In the genomic region with DNA sequence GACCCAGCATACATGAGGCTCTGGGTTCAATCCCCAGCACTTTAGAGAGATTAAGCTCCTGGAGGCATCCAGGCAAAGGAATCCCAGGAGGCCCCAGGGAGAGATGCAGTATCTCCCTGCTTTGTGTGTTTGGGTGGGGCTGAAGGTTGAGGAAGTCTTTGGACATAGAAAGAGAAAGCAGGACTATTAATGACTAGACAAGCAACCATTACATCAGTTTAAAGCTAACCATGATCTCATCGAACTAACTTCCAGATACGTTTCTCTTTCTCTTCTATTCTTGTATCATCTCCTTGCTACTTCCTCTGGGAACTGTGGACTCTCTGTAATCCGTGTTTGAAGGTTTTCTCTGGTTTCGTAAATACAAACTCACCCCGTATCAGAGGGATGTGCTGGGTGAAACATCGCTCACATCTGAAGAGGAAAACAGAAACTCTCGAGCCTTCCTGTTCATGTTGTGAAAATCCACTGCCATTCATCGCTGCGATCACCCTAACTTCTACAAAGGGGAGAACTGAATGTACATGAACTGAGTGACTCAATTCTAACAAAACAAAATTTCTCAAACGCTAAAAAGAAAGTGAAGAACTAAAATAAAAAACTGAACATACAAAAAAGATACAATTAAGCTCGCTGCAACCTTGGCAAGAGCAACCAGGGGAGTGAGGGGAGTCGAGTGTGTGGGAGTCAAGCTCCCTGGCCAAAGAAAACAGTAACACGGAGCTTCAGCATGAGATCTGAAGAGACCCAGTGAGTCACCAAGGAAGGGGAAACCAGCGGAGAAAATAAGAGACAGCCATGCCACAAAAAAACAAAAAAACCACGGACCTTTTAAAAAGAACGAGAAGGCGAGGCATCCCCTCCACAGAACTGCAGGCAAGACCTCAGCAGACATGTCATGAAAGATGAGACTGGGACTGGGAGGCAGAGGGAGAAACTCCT, we compare ENCODE assay signal across 9 mouse cellular contexts. TPM values are rescaled to one million over a fixed set of nuclear protein-coding genes. Genes with fewer than 3 reads are reported as not detected.
DNase-seq lines count a peak whose midpoint lies in the region; ATAC-seq and TF ChIP-seq lines count a peak whose summit lies in the region.
"Had no signal": no experiment of that assay in that cellular context is flagged by ENCODE, and none has a peak within 500 bp of the region (broad histone marks: within the 10 kb centered on the region; RNA-seq: fewer than 3 reads in every experiment).

No protein-coding gene starts in this region.

- H3K9me3 ChIP-seq in lung, postnatal 0 days (ENCODE audit: low read length): no peaks in the 10 kb centered on the region
- no peaks in the 10 kb centered on the region for H3K9me3 ChIP-seq in heart, embryonic 13.5 days
- no peaks in the 10 kb centered on the region for H3K9me3 ChIP-seq in stomach, embryonic 16.5 days (replicated peaks; ENCODE audit: control insufficient read depth, low read length)
- H3K9me3 ChIP-seq: liver, embryonic 13.5 days had no signal

- 35% methylated on average over 17 of the region's 17 CpGs for WGBS in lung, postnatal 0 days
- 39% methylated on average over 17 of the region's 17 CpGs for WGBS in heart, embryonic 13.5 days
- WGBS in stomach, embryonic 16.5 days: 47% methylated on average over 17 of the region's 17 CpGs

- peak overlapping the region; percentile 27 for H3K4me2 ChIP-seq in lung, postnatal 0 days (replicated peaks; ENCODE audit: low read depth, low read length)
- peak overlapping the region; percentile 41 for H3K4me2 ChIP-seq in heart, embryonic 13.5 days
- peak overlapping the region; percentile 19; the same call in 1 of the 2 replicates for H3K4me2 ChIP-seq in stomach, embryonic 16.5 days (ENCODE audit: low read depth, low read length)
- H3K4me2 ChIP-seq: liver, embryonic 13.5 days had no signal

- peak; percentile 67 for ATAC-seq in lung, postnatal 0 days
- peak; percentile 53 for ATAC-seq in activated CD4-positive, CD25-positive, alpha-beta regulatory T cell, adult 4 months
- ATAC-seq in heart, embryonic 13.5 days (ENCODE audit: extremely low read depth, insufficient number of reproducible peaks, low FRiP score, low TSS enrichment): no peak
- no peak for ATAC-seq in stomach, embryonic 16.5 days (ENCODE audit: insufficient read depth, low FRiP score)
- ATAC-seq: forebrain, embryonic 14.5 days had no signal

- peaks cover 7% of the 10 kb centered on the region; the same call in 1 of the 2 replicates for H3K4me1 ChIP-seq in lung, postnatal 0 days (ENCODE audit: insufficient read depth, low read depth, low read length)
- H3K4me1 ChIP-seq in heart, embryonic 13.5 days: peaks cover 35% of the 10 kb centered on the region
- peaks cover 6% of the 10 kb centered on the region; the same call in 1 of the 2 replicates for H3K4me1 ChIP-seq in stomach, embryonic 16.5 days (ENCODE audit: control insufficient read depth, insufficient read depth, low read length)
- H3K4me1 ChIP-seq: liver, embryonic 13.5 days had no signal

- no peaks in the 10 kb centered on the region for H3K27me3 ChIP-seq in lung, postnatal 0 days (replicated peaks; ENCODE audit: insufficient read depth, low read length)
- H3K27me3 ChIP-seq in heart, embryonic 13.5 days (replicated peaks): peaks cover 55% of the 10 kb centered on the region
- H3K27me3 ChIP-seq in stomach, embryonic 16.5 days (ENCODE audit: control insufficient read depth, insufficient read depth, low read length): no peaks in the 10 kb centered on the region

- no peak overlapping the region for H3K4me3 ChIP-seq in lung, postnatal 0 days (ENCODE audit: low read depth, low read length)
- H3K4me3 ChIP-seq in heart, embryonic 13.5 days: peak overlapping the region; percentile 3; the same call in 1 of the 2 replicates
- H3K4me3 ChIP-seq in stomach, embryonic 16.5 days (replicated peaks; ENCODE audit: low read length): no peak overlapping the region
- H3K4me3 ChIP-seq: liver, embryonic 13.5 days had no signal

- peak; percentile 19; the same call in 1 of the 2 replicates for TF ChIP-seq EP300 in lung, postnatal 0 days (IDR thresholded peaks at IDR 0.05)

- peak overlapping the region; percentile 38 for H3K27ac ChIP-seq in lung, postnatal 0 days (ENCODE audit: low read length)
- H3K27ac ChIP-seq in heart, embryonic 13.5 days (replicated peaks): peak overlapping the region; percentile 71
- peak overlapping the region; percentile 25 for H3K27ac ChIP-seq in stomach, embryonic 16.5 days (ENCODE audit: low read length)
- H3K27ac ChIP-seq: liver, embryonic 13.5 days had no signal

- no peak overlapping the region for H3K9ac ChIP-seq in lung, postnatal 0 days (replicated peaks; ENCODE audit: low read depth)
- no peak overlapping the region for H3K9ac ChIP-seq in heart, embryonic 13.5 days
- H3K9ac ChIP-seq in stomach, embryonic 16.5 days (ENCODE audit: low read length): no peak overlapping the region
- H3K9ac ChIP-seq: liver, embryonic 13.5 days had no signal

- TF ChIP-seq CTCF in lung, postnatal 0 days (IDR thresholded peaks at IDR 0.05): no peak

- DNase-seq in lung, postnatal 0 days (ENCODE audit: low spot score): peak; percentile 62
- no peak for DNase-seq in lung, postnatal 36 days
- DNase-seq in cerebellum, postnatal 10 days: no peak
- no peak for DNase-seq in right cerebral cortex, postnatal 14 days
- DNase-seq: liver, embryonic 13.5 days had no signal

- no peaks in the 10 kb centered on the region for H3K36me3 ChIP-seq in lung, postnatal 0 days (ENCODE audit: insufficient read depth, low read length)
- no peaks in the 10 kb centered on the region for H3K36me3 ChIP-seq in heart, embryonic 13.5 days
- no peaks in the 10 kb centered on the region for H3K36me3 ChIP-seq in stomach, embryonic 16.5 days (ENCODE audit: control insufficient read depth, insufficient read depth, low read length)
- H3K36me3 ChIP-seq: liver, embryonic 13.5 days had no signal

RNA-seq across cellular contexts. Expression of a gene that starts 48.4 kb away (rescaled TPM):
- polyA plus RNA-seq in lung, postnatal 0 days (2015; fragmentation: Nextera tagmentation; extraction: Ambion mirVana): 8.9 and 9.4 TPM in 2 replicates
- 10 to 100 TPM; 19.6 to 20.3 TPM for polyA plus RNA-seq in activated CD4-positive, CD25-positive, alpha-beta regulatory T cell, adult 4 months (2017; shearing (Covaris generic))
- 5.8 and 6.9 TPM in 2 replicates for polyA plus RNA-seq in heart, embryonic 13.5 days (2015; fragmentation: Nextera tagmentation; extraction: Ambion mirVana)
- 16.8 and 18.8 TPM in 2 replicates for polyA plus RNA-seq in stomach, embryonic 16.5 days (2015; fragmentation: Nextera tagmentation; extraction: Ambion mirVana)

Comparison
In these comparisons a context has a peak if more than half of its experiments do, and no peak if none do; other contexts are left out.
1. ATAC-seq: peak in lung, postnatal 0 days (single experiment) and activated CD4-positive, CD25-positive, alpha-beta regulatory T cell, adult 4 months (single experiment); none in heart, embryonic 13.5 days (single experiment) and stomach, embryonic 16.5 days (single experiment).
2. Peak in every context shown above with its lines, with median percentiles within 50 percentile points of each other: H3K27ac ChIP-seq and H3K4me2 ChIP-seq.